Mouse (Mus musculus) CH12.LX (cell line): ENCODE measurements around the gene Ccdc158.

Source experiments
- BHLHE40 ChIP-seq: IDR thresholded peaks from 2 replicates; pipeline ENCODE4 v1.6.1; 2011; ENCODE audit warnings: mild to moderate bottlenecking, low read depth, low read length, improper control_type of control experiment
- CHD2 ChIP-seq: IDR thresholded peaks from 2 replicates; pipeline ENCODE4 v1.6.1; 2011; ENCODE audit warnings: low read length, improper control_type of control experiment
- CTCF ChIP-seq, 2 experiments: IDR thresholded peaks in 1 of 2; conservative IDR thresholded peaks in 1 of 2; 2 replicates each; pipeline ENCODE4 v1.5.1; 2011 to 2012; ENCODE audit warnings: low read depth in 2 of 2, low read length in 2 of 2, improper control_type of control experiment in 1 of 2, inconsistent platforms in 1 of 2, mild to moderate bottlenecking in 1 of 2, moderate library complexity in 1 of 2
- ELF1 ChIP-seq: IDR thresholded peaks from 2 replicates; pipeline ENCODE4 v1.6.1; 2014; ENCODE audit warnings: low read depth, mild to moderate bottlenecking, inconsistent platforms, low read length, improper control_type of control experiment
- ETS1 ChIP-seq: conservative IDR thresholded peaks from 2 replicates; pipeline ENCODE4 v1.6.1; 2012; ENCODE audit warnings: low read depth, mild to moderate bottlenecking, inconsistent platforms, low read length, improper control_type of control experiment, moderate library complexity
- IRF4 ChIP-seq: IDR thresholded peaks from 2 replicates; pipeline ENCODE4 v1.6.1; 2014; ENCODE audit warnings: low read depth, mild to moderate bottlenecking, inconsistent platforms, low read length, improper control_type of control experiment
- MAFK ChIP-seq: IDR thresholded peaks from 2 replicates; pipeline ENCODE4 v1.6.1; 2011; ENCODE audit warnings: low read length, improper control_type of control experiment; ENCODE audit not compliant: insufficient replicate concordance
- POLR2A ChIP-seq: IDR thresholded peaks from 2 replicates; pipeline ENCODE4 v1.6.1; 2011; ENCODE audit warnings: low read depth, mild to moderate bottlenecking, improper control_type of control experiment, low read length

GRCm38 (mm10) chr5:92707921-92708491 is 32.9 kb upstream of the Ccdc158 start:
- TF ChIP-seq POLR2A (no peak), CTCF (conservative IDR thresholded peaks at IDR 0.05 in 1 of 2, IDR thresholded peaks at IDR 0.05 in 1 of 2; ENCODE audit: low read depth in 2 of 2, low read length in 2 of 2) (no peak), MAFK (no peak), ETS1 (no peak), ELF1 (no peak), CHD2 (no peak), BHLHE40 (no peak), IRF4 (no peak)
